In the genomic region with DNA sequence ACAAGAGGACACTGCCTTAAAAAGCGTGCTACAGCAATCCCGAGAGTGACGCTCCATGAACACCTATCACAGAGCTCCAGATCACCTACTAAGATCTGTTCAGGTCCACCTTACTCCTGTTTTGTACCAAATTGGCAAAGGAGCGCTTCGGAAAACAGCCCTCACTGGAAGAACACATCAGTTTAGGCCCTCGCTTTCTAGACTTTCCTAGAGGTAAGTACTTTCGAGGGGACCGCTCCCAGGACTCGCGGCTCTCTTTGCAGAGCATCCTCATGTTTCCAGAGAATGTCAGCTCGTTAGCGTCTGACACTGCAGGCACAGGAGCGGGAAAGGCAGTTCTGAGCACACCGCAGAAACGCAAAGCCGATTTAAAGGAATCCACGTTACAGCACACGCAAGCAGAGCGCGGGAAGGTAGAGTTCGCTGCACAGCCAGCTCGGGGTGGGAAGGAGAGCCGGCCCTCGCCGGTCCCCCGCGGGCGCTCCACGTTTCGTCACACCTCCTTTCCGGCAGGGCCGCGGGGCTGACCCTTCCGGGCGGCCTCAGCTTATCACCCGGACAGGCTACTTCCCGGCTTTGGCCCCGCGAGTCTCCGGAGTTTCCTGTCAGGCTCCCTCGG, we compare ENCODE assay signal across 8 mouse cellular contexts. TPM values are rescaled to one million over a fixed set of nuclear protein-coding genes. Genes with fewer than 3 reads are reported as not detected.
DNase-seq lines count a peak whose midpoint lies in the region; ATAC-seq and TF ChIP-seq lines count a peak whose summit lies in the region.

Gene Fer (plus strand): TSS at position 51 of the 619 bp plus-strand sequence.

- no peaks in the 10 kb centered on the region for H3K36me3 ChIP-seq in lung, embryonic 16.5 days (ENCODE audit: control insufficient read depth, insufficient read depth, low read length)
- no peaks in the 10 kb centered on the region for H3K36me3 ChIP-seq in intestine, embryonic 15.5 days
- H3K36me3 ChIP-seq in macrophage (ENCODE audit: inconsistent target): no peaks in the 10 kb centered on the region

- H3K27ac ChIP-seq in lung, embryonic 16.5 days (ENCODE audit: low read length): peak within 1 kb of the TSS; percentile 83
- H3K27ac ChIP-seq in bone marrow macrophage, adult 2 months (ENCODE audit: insufficient read depth, low read depth, low read length): peak within 1 kb of the TSS; percentile 32
- peak within 1 kb of the TSS; percentile 81 for H3K27ac ChIP-seq in intestine, embryonic 15.5 days
- H3K27ac ChIP-seq in macrophage: no peak within 1 kb of the TSS

- DNase-seq in lung, adult 18-20 months: no peak
- no peak for DNase-seq in gastrocnemius, postnatal 14 days
- no peak for DNase-seq in spleen, postnatal 4 days (ENCODE audit: low spot score in 2 of 2)
- no peak for DNase-seq in retina, postnatal 1 day

- no peaks in the 10 kb centered on the region for H3K27me3 ChIP-seq in lung, embryonic 16.5 days (ENCODE audit: control insufficient read depth, insufficient read depth, low read depth, low read length)
- no peaks in the 10 kb centered on the region for H3K27me3 ChIP-seq in intestine, embryonic 15.5 days (replicated peaks)

- H3K4me2 ChIP-seq in lung, embryonic 16.5 days (ENCODE audit: low read depth, low read length): peak within 1 kb of the TSS; percentile 97
- H3K4me2 ChIP-seq in intestine, embryonic 15.5 days (replicated peaks): peak within 1 kb of the TSS; percentile 93

- peak; percentile 59 for ATAC-seq in lung, embryonic 16.5 days (ENCODE audit: low read depth)
- peak; percentile 69 for ATAC-seq in intestine, embryonic 15.5 days

- TF ChIP-seq CTCF in bone marrow macrophage, adult 2 months (IDR thresholded peaks at IDR 0.05; ENCODE audit: low read depth, low read length): no peak

- intact Hi-C loops in gastrocnemius, postnatal 14 days (cut with DNase I; ENCODE audit: low total_unique reads): no loop called here

- H3K9ac ChIP-seq in lung, embryonic 16.5 days (ENCODE audit: low read length): peak within 1 kb of the TSS; percentile 89
- H3K9ac ChIP-seq in intestine, embryonic 15.5 days: peak within 1 kb of the TSS; percentile 87

- peak within 1 kb of the TSS; percentile 92 for H3K4me3 ChIP-seq in lung, embryonic 16.5 days (ENCODE audit: low read length)
- peak within 1 kb of the TSS; percentile 94 for H3K4me3 ChIP-seq in bone marrow macrophage, adult 2 months (ENCODE audit: insufficient read depth, low read length)
- peak within 1 kb of the TSS; percentile 93 for H3K4me3 ChIP-seq in intestine, embryonic 15.5 days (replicated peaks)
- peak within 1 kb of the TSS; percentile 30 for H3K4me3 ChIP-seq in macrophage (ENCODE audit: inconsistent target)

- H3K9me3 ChIP-seq in lung, embryonic 16.5 days (ENCODE audit: control insufficient read depth, low read length): no peaks in the 10 kb centered on the region
- H3K9me3 ChIP-seq in intestine, embryonic 15.5 days: no peaks in the 10 kb centered on the region

- no peaks in the 10 kb centered on the region; the same call in 1 of the 2 replicates for H3K79me2 ChIP-seq in macrophage (ENCODE audit: inconsistent target)

- no peak for TF ChIP-seq POLR2A in bone marrow macrophage, adult 2 months (IDR thresholded peaks at IDR 0.05; ENCODE audit: borderline replicate concordance, low read depth, low read length)

- WGBS in lung, embryonic 16.5 days: under 1% methylated on average over 41 of the region's 41 CpGs
- WGBS in intestine, embryonic 15.5 days: 2% methylated on average over 39 of the region's 41 CpGs
- WGBS in macrophage (ENCODE audit: missing documents): 7% methylated on average over 41 of the region's 41 CpGs

- peaks cover 10% of the 10 kb centered on the region for H3K4me1 ChIP-seq in lung, embryonic 16.5 days (replicated peaks; ENCODE audit: control insufficient read depth, insufficient read depth, low read length)
- H3K4me1 ChIP-seq in bone marrow macrophage, adult 2 months (ENCODE audit: control insufficient read depth, insufficient read depth, low read length): peaks cover 7% of the 10 kb centered on the region
- H3K4me1 ChIP-seq in intestine, embryonic 15.5 days (replicated peaks): 0 out of 2 replicates have a peak, but pooled peaks cover 6% of the 10 kb centered on the region

RNA-seq across cellular contexts. Expression of gene Fer, which starts in this region (rescaled TPM):
- polyA plus RNA-seq in lung, embryonic 16.5 days (2015; fragmentation: Nextera tagmentation; extraction: Ambion mirVana): 28.5 and 30.4 TPM in 2 replicates
- 16.3 and 25.0 TPM in 2 replicates for polyA plus RNA-seq in bone marrow macrophage, adult 2 months (2012; ENCODE audit: insufficient read depth, insufficient read length, missing spikeins)
- total RNA-seq in gastrocnemius, postnatal 14 days (2021): 10 to 100 TPM; 11.1 to 13.4 TPM
- 23.5 and 24.3 TPM in 2 replicates for polyA plus RNA-seq in intestine, embryonic 15.5 days (2015; fragmentation: Nextera tagmentation; extraction: Ambion mirVana)
- 100 to 1,000 TPM in 11 of 26 experiments, 10 to 100 TPM in 15; 33.0 to 154 (median 85.1) TPM for total RNA-seq in macrophage (2018; cell fraction: chromatin; rRNA removed)
- 10 to 100 TPM; 15.8 to 21.8 (median 18.8) TPM for total RNA-seq in macrophage (2018; cell fraction: cytosol; rRNA removed)
- total RNA-seq in macrophage (2018; cell fraction: nucleus; rRNA removed): 100 to 1,000 TPM in 1 of 26 experiments, 10 to 100 TPM in 25; 15.9 to 101 (median 40.4) TPM
- 13.5 to 24.8 TPM (median 20.7 TPM) in 3 replicates for polyA plus RNA-seq in macrophage (2018)

Comparison
In these comparisons a context has a peak if more than half of its experiments do, and no peak if none do; other contexts are left out.
1. H3K4me3 ChIP-seq: peak in every context shown above with its lines; median percentile 94 in bone marrow macrophage, adult 2 months; 93 in intestine, embryonic 15.5 days; 92 in lung, embryonic 16.5 days; 30 in macrophage.